Mouse (Mus musculus) embryonic fibroblast, embryonic 13.5 days (primary cell): ENCODE measurements at regions not wholly inside any gene's neighbourhood (a gene's known extent, or its start where the extent isn't known, plus 50 kb on each side); places are given as distances from the start of the nearest gene placed in this dataset.

ENCODE experiments used
- CTCF ChIP-seq: IDR thresholded peaks from 2 replicates; pipeline ENCODE4 v1.5.1; 2011; ENCODE audit warnings: mild to moderate bottlenecking, control low read depth, low read length, moderate library complexity, borderline replicate concordance; ENCODE audit not compliant: insufficient read depth
- POLR2A ChIP-seq: IDR thresholded peaks from 2 replicates; pipeline ENCODE4 v1.6.1; 2011; ENCODE audit warnings: low read depth, mild to moderate bottlenecking, control low read depth, low read length, moderate library complexity

GRCm38 (mm10) chr17:85755557-85755956, 67.5 kb upstream of the Six2 start:
- no peak for TF ChIP-seq POLR2A
- TF ChIP-seq CTCF = no peak
